Mouse (Mus musculus): Measurements from ENCODE around the gene Ppa2.

GRCm38 (mm10) chr3:133394531-133394930, 84.6 kb downstream of the Ppa2 start:
- TF ChIP-seq CTCF (IDR thresholded peaks at IDR 0.05; ENCODE audit: extremely low read depth, insufficient read depth, insufficient read length, insufficient replicate concordance) (no peak), POLR2A (IDR thresholded peaks at IDR 0.05; ENCODE audit: low read depth, low read length) (no peak)
